Mouse (Mus musculus): ENCODE data around the gene Tacstd2. TPM values are rescaled to one million over a fixed set of nuclear protein-coding genes. Genes with fewer than 3 reads are reported as not detected.

The Tacstd2 gene
- 0.43 and 0.70 TPM in 2 replicates for polyA plus RNA-seq (2015; fragmentation: Nextera tagmentation; extraction: Ambion mirVana)

GRCm38 (mm10) chr6:67535777-67536054 lies at the start of gene Tacstd2:
Gene Tacstd2 (minus strand): TSS chr6:67535796.
- Histone ChIP-seq H3K4me1 (replicated peaks) (no peaks in the 10 kb centered on the region), H3K9ac (no peak within 1 kb of the TSS), H3K27me3 (peaks cover 66% of the 10 kb centered on the region), H3K4me3 (replicated peaks) (peak within 1 kb of the TSS; percentile 29), H3K27ac (replicated peaks) (no peak within 1 kb of the TSS), H3K36me3 (replicated peaks) (no peaks in the 10 kb centered on the region), H3K9me3 (replicated peaks) (no peaks in the 10 kb centered on the region), H3K4me2 (peak within 1 kb of the TSS; percentile 50)
- ATAC-seq (ENCODE audit: insufficient read depth) = no peak
- WGBS (ENCODE audit: insufficient replicate concordance) = 9% methylated on average over 8 of the region's 8 CpGs

- Histone ChIP-seq H3K27me3 (no peaks in the 10 kb centered on the region), H3K4me1 (replicated peaks) (no peaks in the 10 kb centered on the region), H3K4me3 (replicated peaks) (no peak overlapping the region), H3K36me3 (replicated peaks) (no peaks in the 10 kb centered on the region), H3K4me2 (no peak overlapping the region), H3K9ac (no peak overlapping the region), H3K27ac (replicated peaks) (no peak overlapping the region), H3K9me3 (replicated peaks) (no peaks in the 10 kb centered on the region)
- no peak for ATAC-seq (ENCODE audit: insufficient read depth)
- 40% methylated on average over 3 of the region's 3 CpGs for WGBS (ENCODE audit: insufficient replicate concordance)
Observed at GRCm38 (mm10) chr6:67566270-67566669, 30.7 kb upstream of the Tacstd2 start.

GRCm38 (mm10) chr6:67555376-67555775 lies 19.8 kb upstream of the Tacstd2 start:
- no peak overlapping the region for H3K27ac ChIP-seq (replicated peaks)
- H3K9ac ChIP-seq = no peak overlapping the region
- ATAC-seq (ENCODE audit: insufficient read depth) = no peak
- H3K36me3 ChIP-seq (replicated peaks) = no peaks in the 10 kb centered on the region
- H3K27me3 ChIP-seq = no peaks in the 10 kb centered on the region
- H3K4me2 ChIP-seq = no peak overlapping the region
- H3K4me3 ChIP-seq (replicated peaks) = no peak overlapping the region
- H3K4me1 ChIP-seq (replicated peaks) = no peaks in the 10 kb centered on the region
- no peaks in the 10 kb centered on the region for H3K9me3 ChIP-seq (replicated peaks)

GRCm38 (mm10) chr6:67549550-67549949 lies 14.0 kb upstream of the Tacstd2 start:
- Histone ChIP-seq H3K27ac (replicated peaks) (no peak overlapping the region), H3K9me3 (replicated peaks) (no peaks in the 10 kb centered on the region), H3K4me2 (no peak overlapping the region), H3K9ac (no peak overlapping the region), H3K27me3 (no peaks in the 10 kb centered on the region), H3K4me1 (replicated peaks) (no peaks in the 10 kb centered on the region), H3K4me3 (replicated peaks) (no peak overlapping the region), H3K36me3 (replicated peaks) (no peaks in the 10 kb centered on the region)
- no peak for ATAC-seq (ENCODE audit: insufficient read depth)
- 6% methylated on average over 1 of the region's 1 CpGs for WGBS (ENCODE audit: insufficient replicate concordance)

- no peak overlapping the region for H3K27ac ChIP-seq (replicated peaks)
- H3K4me3 ChIP-seq (replicated peaks) = peak overlapping the region; percentile 29
- no peaks in the 10 kb centered on the region for H3K36me3 ChIP-seq (replicated peaks)
- no peaks in the 10 kb centered on the region for H3K4me1 ChIP-seq (replicated peaks)
- WGBS (ENCODE audit: insufficient replicate concordance) = 1% methylated on average over 62 of the region's 62 CpGs
- no peaks in the 10 kb centered on the region for H3K9me3 ChIP-seq (replicated peaks)
- H3K4me2 ChIP-seq = peak overlapping the region; percentile 50
- peaks cover 66% of the 10 kb centered on the region for H3K27me3 ChIP-seq
- no peak overlapping the region for H3K9ac ChIP-seq
- ATAC-seq (ENCODE audit: insufficient read depth) = no peak
Observed at GRCm38 (mm10) chr6:67535005-67535776, 405 bp downstream of the Tacstd2 start.

GRCm38 (mm10) chr6:67534191-67535004 lies 1.2 kb downstream of the Tacstd2 start:
- Histone ChIP-seq H3K4me3 (replicated peaks) (peak overlapping the region; percentile 29), H3K27ac (replicated peaks) (no peak overlapping the region), H3K9me3 (replicated peaks) (no peaks in the 10 kb centered on the region), H3K36me3 (replicated peaks) (no peaks in the 10 kb centered on the region), H3K4me2 (peak overlapping the region; percentile 50), H3K9ac (no peak overlapping the region), H3K4me1 (replicated peaks) (no peaks in the 10 kb centered on the region), H3K27me3 (peaks cover 66% of the 10 kb centered on the region)
- 7% methylated on average over 31 of the region's 31 CpGs for WGBS (ENCODE audit: insufficient replicate concordance)
- no peak for ATAC-seq (ENCODE audit: insufficient read depth)

- Histone ChIP-seq H3K9ac (no peak overlapping the region), H3K27me3 (peaks cover 62% of the 10 kb centered on the region), H3K4me2 (peak overlapping the region; percentile 41), H3K36me3 (replicated peaks) (no peaks in the 10 kb centered on the region), H3K4me3 (replicated peaks) (peak overlapping the region; percentile 18; the same call in 1 of the 2 replicates), H3K9me3 (replicated peaks) (no peaks in the 10 kb centered on the region), H3K4me1 (replicated peaks) (no peaks in the 10 kb centered on the region), H3K27ac (replicated peaks) (peak overlapping the region; percentile 16; the same call in 1 of the 2 replicates)
- 3% methylated on average over 29 of the region's 29 CpGs for WGBS (ENCODE audit: insufficient replicate concordance)
- peak; percentile 52 for ATAC-seq (ENCODE audit: insufficient read depth)
Observed at GRCm38 (mm10) chr6:67532665-67533440, 2.7 kb downstream of the Tacstd2 start.

GRCm38 (mm10) chr6:67531822-67532162 lies 3.8 kb downstream of the Tacstd2 start:
- no peaks in the 10 kb centered on the region for H3K4me1 ChIP-seq (replicated peaks)
- H3K9ac ChIP-seq = no peak overlapping the region
- WGBS (ENCODE audit: insufficient replicate concordance) = 39% methylated on average over 7 of the region's 7 CpGs
- no peaks in the 10 kb centered on the region for H3K9me3 ChIP-seq (replicated peaks)
- no peak overlapping the region for H3K4me2 ChIP-seq
- H3K27me3 ChIP-seq = peaks cover 58% of the 10 kb centered on the region
- H3K4me3 ChIP-seq (replicated peaks) = no peak overlapping the region
- H3K36me3 ChIP-seq (replicated peaks) = no peaks in the 10 kb centered on the region
- H3K27ac ChIP-seq (replicated peaks) = no peak overlapping the region
- no peak for ATAC-seq (ENCODE audit: insufficient read depth)

DNA sequence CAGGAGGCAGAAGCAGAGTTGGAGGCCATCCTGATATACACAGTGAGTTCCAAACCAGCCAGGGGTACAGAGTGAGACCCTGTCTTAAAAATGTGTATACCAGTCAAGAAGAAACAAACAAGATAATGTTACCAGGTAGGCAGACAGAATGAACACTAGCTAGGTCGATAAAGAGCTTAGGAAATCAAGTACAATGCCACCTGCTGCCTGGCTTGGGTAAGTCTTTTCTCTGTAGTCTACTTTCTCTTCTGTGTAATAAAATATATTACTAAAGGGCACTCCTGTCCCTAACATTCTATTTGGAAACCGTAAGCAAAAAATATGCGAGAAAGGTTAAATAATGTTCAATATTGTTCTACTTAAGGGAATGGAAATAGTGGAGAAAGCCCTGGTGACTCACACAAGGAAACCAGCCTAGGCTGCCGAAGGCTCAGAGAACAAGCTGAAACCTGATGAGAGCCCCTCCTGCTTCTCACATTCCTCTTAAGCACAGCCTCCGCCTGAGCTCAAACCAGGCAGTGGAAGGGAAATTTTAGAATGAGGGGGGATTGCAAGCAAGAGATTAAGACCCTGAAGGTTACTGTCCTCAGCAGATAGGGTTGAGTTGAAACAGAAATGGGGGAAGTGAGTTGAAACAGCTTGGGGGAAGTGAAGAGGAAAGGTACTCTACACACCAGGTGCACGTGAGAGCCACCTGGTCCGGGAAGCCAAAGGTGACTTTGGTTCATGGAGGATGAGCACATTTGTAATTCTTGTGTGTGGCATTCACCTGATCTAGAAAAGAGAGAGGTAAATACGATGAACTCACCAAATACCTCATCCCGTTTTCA lies 4.4 kb downstream of the Tacstd2 start:
- H3K4me2 ChIP-seq = no peak overlapping the region
- H3K36me3 ChIP-seq (replicated peaks) = no peaks in the 10 kb centered on the region
- no peak overlapping the region for H3K27ac ChIP-seq (replicated peaks)
- no peaks in the 10 kb centered on the region for H3K4me1 ChIP-seq (replicated peaks)
- no peak for ATAC-seq (ENCODE audit: insufficient read depth)
- WGBS (ENCODE audit: insufficient replicate concordance) = 36% methylated on average over 9 of the region's 9 CpGs
- H3K4me3 ChIP-seq (replicated peaks) = no peak overlapping the region
- H3K9ac ChIP-seq = no peak overlapping the region
- peaks cover 53% of the 10 kb centered on the region for H3K27me3 ChIP-seq
- H3K9me3 ChIP-seq (replicated peaks) = no peaks in the 10 kb centered on the region

DNA sequence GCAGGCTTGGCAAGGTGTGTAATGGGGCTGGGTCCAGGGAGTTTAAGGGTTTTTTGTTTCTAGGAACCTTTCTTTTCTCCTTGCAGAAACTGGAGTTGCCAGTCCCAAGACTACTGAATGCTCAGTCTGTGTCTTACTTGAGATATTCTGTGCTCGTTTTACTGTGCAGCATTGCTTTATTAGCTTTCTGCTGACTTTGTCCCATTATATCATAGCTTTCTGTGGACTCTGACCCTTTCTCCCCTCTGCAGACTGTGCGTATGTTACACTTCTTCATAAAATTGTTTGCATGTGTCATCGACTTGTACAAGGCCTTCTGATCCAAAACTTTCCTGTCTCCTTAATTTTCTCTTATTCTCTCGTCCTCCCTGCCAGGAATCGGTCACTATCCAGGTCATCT lies 9.2 kb downstream of the Tacstd2 start:
- Histone ChIP-seq H3K36me3 (replicated peaks) (no peaks in the 10 kb centered on the region), H3K4me1 (replicated peaks) (no peaks in the 10 kb centered on the region), H3K27me3 (peaks cover 4% of the 10 kb centered on the region; the same call in 1 of the 2 replicates), H3K27ac (replicated peaks) (no peak overlapping the region), H3K9me3 (replicated peaks) (no peaks in the 10 kb centered on the region), H3K4me3 (replicated peaks) (no peak overlapping the region), H3K9ac (no peak overlapping the region), H3K4me2 (no peak overlapping the region)
- WGBS (ENCODE audit: insufficient replicate concordance) = 59% methylated on average over 5 of the region's 5 CpGs
- ATAC-seq (ENCODE audit: insufficient read depth) = no peak

All from liver, embryonic 15.5 days (tissue).